11 mouse cellular contexts compared by ENCODE assay signal in genomic region chr1:32964957-32965356, GRCm38 (mm10).
DNase-seq lines count a peak whose midpoint lies in the region; ATAC-seq and TF ChIP-seq lines count a peak whose summit lies in the region.
"Had no signal": no experiment of that assay in that cellular context is flagged by ENCODE, and none has a peak within 500 bp of the region (broad histone marks: within the 10 kb centered on the region; RNA-seq: fewer than 3 reads in every experiment).

No protein-coding gene starts in this region.

- TF ChIP-seq EP300 in MEL (IDR thresholded peaks at IDR 0.05; ENCODE audit: low read depth in 1 of 2, low read length in 2 of 2), result no peak

- no peak overlapping the region for H3K4me2 ChIP-seq in midbrain, embryonic 13.5 days (replicated peaks)
- H3K4me2 ChIP-seq: limb, embryonic 13.5 days had no signal

- no peaks in the 10 kb centered on the region for H3K4me1 ChIP-seq in MEL (ENCODE audit: control insufficient read depth in 1 of 2, insufficient read depth in 2 of 2, low read length in 2 of 2)
- H3K4me1 ChIP-seq in midbrain, embryonic 13.5 days (replicated peaks), result no peaks in the 10 kb centered on the region
- H3K4me1 ChIP-seq: limb, embryonic 13.5 days; megakaryocyte, embryonic 14.5 days had no signal

- TF ChIP-seq POLR2A in MEL (IDR thresholded peaks at IDR 0.05; ENCODE audit: control insufficient read depth in 1 of 2, insufficient read depth in 1 of 2, low read depth in 1 of 2, low read length in 2 of 2, poor library complexity in 1 of 2), result no peak

- no peak overlapping the region for H3K4me3 ChIP-seq in layer of hippocampus, adult 2 months
- no peak overlapping the region for H3K4me3 ChIP-seq in MEL (ENCODE audit: control insufficient read depth in 1 of 2, insufficient read depth in 1 of 2, low read depth in 2 of 2, low read length in 2 of 2)
- H3K4me3 ChIP-seq in midbrain, embryonic 13.5 days (replicated peaks), result no peak overlapping the region
- H3K4me3 ChIP-seq: limb, embryonic 13.5 days; megakaryocyte, embryonic 14.5 days had no signal

- WGBS in midbrain, embryonic 13.5 days, result 69% methylated on average over 3 of the region's 3 CpGs

- no peak overlapping the region for H3K9ac ChIP-seq in MEL (ENCODE audit: control insufficient read depth, low read depth, low read length, poor library complexity, severe bottlenecking)
- no peak overlapping the region for H3K9ac ChIP-seq in midbrain, embryonic 13.5 days (replicated peaks)
- H3K9ac ChIP-seq: limb, embryonic 13.5 days had no signal

- ATAC-seq in frontal cortex, adult (ENCODE audit: low TSS enrichment), result peak; percentile 38; the same call in 1 of the 2 replicates
- ATAC-seq in erythroid progenitor cell, adult 5-6 weeks (replicated peaks; ENCODE audit: low FRiP score, poor library complexity, severe bottlenecking), result no peak
- no peak for ATAC-seq in midbrain, embryonic 13.5 days

- H3K27ac ChIP-seq in layer of hippocampus, adult 2 months, result no peak overlapping the region
- H3K27ac ChIP-seq in MEL (ENCODE audit: control insufficient read depth, low read depth, low read length), result no peak overlapping the region
- no peak overlapping the region for H3K27ac ChIP-seq in midbrain, embryonic 13.5 days
- H3K27ac ChIP-seq: limb, embryonic 13.5 days had no signal

- TF ChIP-seq RAD21 in MEL (IDR thresholded peaks at IDR 0.05; ENCODE audit: low read depth, low read length), result no peak

- no peaks in the 10 kb centered on the region for H3K9me3 ChIP-seq in MEL (replicated peaks; ENCODE audit: insufficient read depth, low read length)
- H3K9me3 ChIP-seq in midbrain, embryonic 13.5 days, result no peaks in the 10 kb centered on the region
- H3K9me3 ChIP-seq: limb, embryonic 13.5 days had no signal

- DNase-seq in frontal cortex, postnatal 36 days (ENCODE audit: low spot score in 2 of 2), result no peak
- DNase-seq in layer of hippocampus, adult 2 months (ENCODE audit: low spot score in 2 of 2), result no peak
- DNase-seq in layer of hippocampus, postnatal 14 days (ENCODE audit: low spot score in 2 of 2), result no peak
- peak; percentile 10 for DNase-seq in B cell, adult 2 months
- peak; percentile 1 for DNase-seq in MEL (ENCODE audit: low read depth, low spot score)
- DNase-seq: right cerebral cortex, adult 18-20 months had no signal

- no peaks in the 10 kb centered on the region for H3K27me3 ChIP-seq in MEL (ENCODE audit: control insufficient read depth in 1 of 2, insufficient read depth in 2 of 2, low read length in 2 of 2)
- H3K27me3 ChIP-seq in midbrain, embryonic 13.5 days, result no peaks in the 10 kb centered on the region
- H3K27me3 ChIP-seq: limb, embryonic 13.5 days; megakaryocyte, embryonic 14.5 days had no signal

- no peaks in the 10 kb centered on the region for H3K36me3 ChIP-seq in MEL (ENCODE audit: control insufficient read depth in 1 of 2, insufficient read depth in 2 of 2, low read length in 2 of 2)
- H3K36me3 ChIP-seq in midbrain, embryonic 13.5 days, result no peaks in the 10 kb centered on the region
- H3K36me3 ChIP-seq: limb, embryonic 13.5 days had no signal

- no peaks in the 10 kb centered on the region for H3K79me2 ChIP-seq in MEL (ENCODE audit: control insufficient read depth, insufficient read depth, low read length, poor library complexity)

- TF ChIP-seq CTCF in layer of hippocampus, adult 2 months (conservative IDR thresholded peaks at IDR 0.05), result peak; percentile 68
- TF ChIP-seq CTCF in MEL (IDR thresholded peaks at IDR 0.05 in 2 of 3, conservative IDR thresholded peaks at IDR 0.05 in 1 of 3; ENCODE audit: control insufficient read depth in 1 of 3, insufficient read depth in 1 of 3, low read depth in 2 of 3, low read length in 3 of 3, poor library complexity in 1 of 3, severe bottlenecking in 1 of 3), result peak; percentile 11 to 41 (median 38); a peak in 4 of 6 replicates

TF ChIP-seq in MEL, 35 proteins besides CTCF, POLR2A, EP300 and RAD21:
- TF ChIP-seq GATA1 (IDR thresholded peaks at IDR 0.05; ENCODE audit: low read depth, low read length) (no peak), E2F4 (IDR thresholded peaks at IDR 0.05; ENCODE audit: borderline replicate concordance, low read depth, low read length) (no peak), MAX (IDR thresholded peaks at IDR 0.05; ENCODE audit: low read length) (no peak), HCFC1 (IDR thresholded peaks at IDR 0.05; ENCODE audit: low read depth, low read length) (no peak), MAZ (IDR thresholded peaks at IDR 0.05; ENCODE audit: low read depth, low read length) (no peak), CHD2 (IDR thresholded peaks at IDR 0.05; ENCODE audit: low read length) (no peak)

Comparison
In these comparisons a context has a peak if more than half of its experiments do, and no peak if none do; other contexts are left out.
1. DNase-seq: peak in B cell, adult 2 months (2 of 2) and MEL (single experiment); none in frontal cortex, postnatal 36 days (0 of 2), layer of hippocampus, adult 2 months (0 of 2) and layer of hippocampus, postnatal 14 days (0 of 2).